Mouse (Mus musculus): Measurements from ENCODE around the gene Rwdd2b.

Rwdd2b gene

GRCm38 (mm10) chr16:87420662-87421061 lies 19.7 kb downstream of the Rwdd2b start:
- DNase-seq (ENCODE audit: low spot score in 2 of 2): no peak

GRCm38 (mm10) chr16:87405001-87405400 lies 35.4 kb downstream of the Rwdd2b start:
- DNase-seq (ENCODE audit: low spot score in 2 of 2): no peak

GRCm38 (mm10) chr16:87393813-87394548 lies 46.4 kb downstream of the Rwdd2b start:
- DNase-seq (ENCODE audit: low spot score in 2 of 2): peak; percentile 26 to 35

GRCm38 (mm10) chr16:87387444-87387977 lies 52.9 kb downstream of the Rwdd2b start:
- DNase-seq (ENCODE audit: low spot score in 2 of 2): no peak

GRCm38 (mm10) chr16:87384366-87384765 lies 56.0 kb downstream of the Rwdd2b start:
- DNase-seq (ENCODE audit: low spot score in 2 of 2): no peak

All from urinary bladder, adult 18-20 months (tissue).